Mouse (Mus musculus) B cell, adult 62 days (primary cell): ENCODE results near the gene Pacs1. TPM values are rescaled to one million over a fixed set of nuclear protein-coding genes. Genes with fewer than 3 reads are reported as not detected.

Experiments used
- total RNA-seq: library from RNA; stranded (reverse); gene quantifications from 4 replicates; pipeline ENCODE4 v1.2.4, GENCODE M21; 2023

The Pacs1 gene
- total RNA-seq = 72.0 to 82.2 TPM (median 75.3 TPM) in 4 replicates

DNA sequence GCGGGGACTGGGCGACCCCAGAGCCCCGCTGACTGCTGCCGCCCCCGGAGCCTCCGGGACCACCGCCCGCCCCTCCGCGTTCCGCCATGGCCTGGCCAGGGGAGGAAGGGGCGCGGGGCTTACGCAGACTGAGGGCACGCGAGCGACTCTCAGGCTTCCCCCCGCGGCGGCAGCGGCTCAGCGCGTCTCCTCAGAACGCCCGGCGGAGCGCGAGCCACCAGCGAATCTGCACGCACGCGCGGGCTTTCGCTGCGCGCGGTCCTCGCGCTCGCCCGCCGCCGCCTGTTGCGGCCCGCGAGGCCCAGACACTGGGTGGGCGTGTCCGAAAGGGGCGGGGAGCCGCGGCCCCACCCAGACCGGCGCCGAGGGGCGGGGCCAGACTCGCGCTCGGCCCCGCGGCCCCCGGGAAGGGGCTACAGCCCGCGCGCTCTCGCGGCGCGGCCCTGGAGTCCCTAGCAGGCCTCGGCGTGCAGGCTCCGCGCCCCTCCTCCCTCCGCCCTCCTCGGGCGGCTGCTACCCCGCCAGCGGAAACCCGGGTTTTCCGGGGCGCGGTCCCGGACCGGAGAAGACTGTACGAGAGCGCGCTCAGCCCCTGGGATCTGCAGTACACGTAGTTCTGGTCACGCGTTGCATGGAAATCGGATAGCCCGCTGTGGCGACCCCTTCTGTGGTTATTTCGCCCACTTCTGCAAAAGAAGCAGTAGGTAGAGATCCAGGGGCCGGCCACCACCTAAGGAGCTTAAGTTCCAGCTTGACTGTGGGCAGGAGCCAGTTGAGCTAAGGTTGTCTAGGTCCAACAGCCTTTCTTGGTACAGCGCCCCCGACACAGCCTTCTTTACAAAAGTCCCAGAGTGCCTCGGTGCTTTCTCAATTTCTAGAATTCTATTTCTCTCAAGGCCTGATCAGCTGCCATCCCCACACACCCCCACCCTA is at the start of gene Pacs1:
Gene Pacs1 (minus strand): TSS at position 319 of the 933 bp plus-strand sequence.

GRCm38 (mm10) chr19:5297903-5298800 is 25.2 kb upstream of the Pacs1 start, which contains the start of gene Gal3st3:
Gene Gal3st3 (plus strand): TSS chr19:5298331.

DNA sequence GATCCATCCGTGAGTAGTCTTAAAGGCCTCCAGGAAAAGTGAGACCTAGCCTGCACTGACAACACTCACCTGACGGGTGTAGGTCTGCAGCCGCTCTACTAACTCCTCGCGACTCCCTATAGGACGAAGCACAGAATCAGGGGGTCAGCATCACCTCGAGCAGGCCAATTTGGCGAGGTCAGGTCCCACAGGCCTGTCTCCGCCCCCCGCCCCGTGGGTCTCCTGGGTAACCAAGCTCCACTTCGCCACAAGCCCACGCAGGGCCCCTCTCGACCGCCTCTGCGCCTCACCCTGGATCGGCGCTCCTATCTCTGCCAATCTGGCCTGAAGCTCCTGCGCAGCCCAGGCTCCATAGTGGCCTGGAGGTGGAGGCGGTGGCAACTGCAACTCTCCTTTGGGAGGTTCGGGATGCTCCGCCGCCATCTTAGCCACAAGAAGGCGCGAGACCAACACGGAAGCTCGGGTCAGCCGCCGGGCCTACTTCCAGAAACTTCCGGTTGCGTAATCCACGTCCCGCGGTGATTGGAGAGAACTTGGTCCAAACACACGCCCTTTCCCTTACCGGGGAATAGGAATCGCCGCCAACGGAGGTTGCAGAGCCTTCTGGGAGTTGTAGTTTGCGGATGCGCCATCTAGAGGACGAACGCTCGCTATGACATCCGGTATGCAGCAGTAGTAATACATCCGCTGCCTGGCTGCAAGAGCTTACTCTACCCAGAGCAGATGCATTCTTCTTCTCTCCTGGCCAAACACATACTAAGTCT is 22.2 kb upstream of the Pacs1 start, which contains the start of gene Sf3b2:
Gene Sf3b2 (minus strand): TSS at position 484 of the 764 bp plus-strand sequence.

DNA sequence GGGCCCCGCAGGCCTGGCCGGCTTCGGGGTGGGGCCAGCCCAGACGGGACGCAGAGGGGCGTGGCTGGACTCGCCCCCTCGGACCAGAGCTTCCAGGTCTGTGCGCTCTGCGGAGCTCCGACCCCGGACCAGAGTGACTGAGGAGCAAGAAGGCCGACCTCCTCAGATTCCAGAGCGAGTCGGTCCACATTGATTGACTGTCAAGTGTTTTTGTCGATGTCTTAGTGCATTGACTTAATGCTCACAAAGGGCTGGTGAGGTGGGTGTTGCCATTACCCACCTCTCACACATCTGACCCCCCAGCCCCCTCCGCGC is 154.6 kb downstream of the Pacs1 start, which contains the start of gene Klc2:
Gene Klc2 (minus strand): TSS at position 177 of the 315 bp plus-strand sequence.

DNA sequence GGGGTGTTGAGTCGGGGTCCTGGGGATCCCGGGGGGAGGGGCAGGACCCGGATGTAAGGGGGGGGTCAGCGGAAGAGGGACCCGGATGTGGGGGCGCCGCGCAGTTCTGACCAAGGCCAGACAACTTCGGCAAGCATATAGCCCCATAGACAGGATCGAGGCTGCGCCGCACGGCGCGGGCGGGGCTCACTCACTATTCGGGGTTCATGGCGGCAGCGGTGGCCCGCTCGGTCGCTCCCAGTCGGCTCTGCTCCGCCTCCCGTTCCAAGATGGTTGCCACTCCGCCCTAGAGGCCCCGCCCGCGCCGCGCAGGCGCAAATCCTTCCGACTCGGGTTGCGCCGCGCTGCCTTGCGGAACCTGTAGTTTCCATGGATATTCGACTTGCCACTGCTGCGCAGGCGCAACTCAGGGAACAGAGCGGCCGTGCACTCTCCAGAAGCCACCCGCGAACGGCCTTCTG is 166.2 kb downstream of the Pacs1 start, which contains the start of gene Rab1b:
Gene Rab1b (minus strand): TSS at position 342 of the 461 bp plus-strand sequence.

DNA sequence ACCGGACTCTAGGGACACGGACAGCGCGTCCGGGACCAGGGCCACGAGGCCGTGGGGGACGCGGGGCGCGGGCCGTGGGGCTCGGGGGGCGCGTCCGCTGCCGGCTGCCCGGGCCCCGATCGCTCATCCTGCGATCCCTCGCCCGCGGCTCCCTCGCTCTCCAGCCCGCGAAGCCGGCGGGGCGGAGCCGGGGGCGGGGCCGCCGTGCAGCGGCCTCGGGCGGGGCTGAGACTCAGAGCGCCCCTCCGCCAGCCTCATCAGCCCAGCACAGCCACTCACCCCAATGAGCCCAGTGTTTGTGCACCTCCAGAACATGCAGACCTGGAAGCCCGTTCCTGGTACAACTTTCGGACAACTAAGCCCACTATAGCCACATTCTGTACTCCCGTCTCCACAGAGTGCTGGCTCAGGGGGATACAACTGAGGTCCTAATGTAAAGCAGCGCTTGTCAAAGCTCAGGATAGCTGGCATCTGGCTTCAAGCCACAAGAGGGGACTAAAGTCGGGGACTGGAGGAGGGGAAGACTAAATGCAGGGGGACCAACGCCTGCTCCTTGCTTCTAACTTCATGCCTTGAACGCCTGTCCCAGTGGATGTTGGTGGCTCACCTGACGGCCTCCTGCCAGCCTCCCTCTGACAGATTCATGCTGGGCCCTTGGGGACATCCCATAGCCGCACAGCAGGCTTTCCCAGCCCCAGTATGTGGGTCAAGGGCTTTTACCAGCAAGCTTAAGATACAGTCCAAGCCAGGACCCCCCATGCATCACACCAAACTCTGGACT is 174.4 kb downstream of the Pacs1 start, which contains the start of gene Cnih2:
Gene Cnih2 (minus strand): TSS at position 159 of the 781 bp plus-strand sequence.

DNA sequence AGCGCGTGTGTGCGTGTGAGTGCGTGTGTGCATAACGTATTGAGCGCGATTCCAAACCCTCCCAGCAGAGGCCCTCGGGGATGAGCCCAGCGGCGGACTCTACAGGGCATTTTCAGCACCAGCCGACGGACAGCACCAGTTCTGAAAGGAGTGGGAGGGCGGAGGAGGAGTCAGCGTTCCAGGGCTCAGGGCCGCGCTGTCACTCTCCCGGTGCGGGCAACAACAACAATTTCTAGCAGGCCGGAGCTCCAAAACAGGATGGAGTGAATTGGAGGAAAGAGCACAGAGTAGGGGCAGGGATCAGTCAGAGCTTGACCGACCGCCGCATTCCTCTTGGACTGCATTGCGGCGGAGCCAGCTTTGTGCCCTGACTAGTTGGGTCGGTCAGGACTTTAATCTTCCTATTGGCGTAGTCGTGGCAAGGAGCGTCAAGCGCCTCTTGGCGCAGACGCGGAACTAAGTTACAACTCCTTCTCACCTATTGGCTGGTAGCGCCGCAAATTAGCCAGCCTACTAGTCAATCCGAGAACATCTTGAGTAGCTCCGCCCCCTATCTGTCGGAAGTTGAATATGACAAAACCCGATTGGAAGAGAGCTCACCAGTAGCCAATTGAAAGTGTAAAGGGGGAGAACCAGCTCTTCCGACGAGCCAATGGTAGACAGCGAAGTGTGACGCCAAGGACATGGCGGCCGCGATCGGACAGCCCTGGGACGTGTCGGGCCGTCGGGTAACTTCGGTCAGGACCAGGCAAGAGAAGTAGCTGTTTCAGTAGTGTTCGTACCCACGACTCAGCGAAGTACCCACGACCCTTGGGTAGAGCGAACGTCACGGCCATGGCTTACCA is 184.8 kb downstream of the Pacs1 start, which contains the start of gene Yif1a:
Gene Yif1a (plus strand): TSS at position 655 of the 845 bp plus-strand sequence.

GRCm38 (mm10) chr19:5085145-5085863 is 187.6 kb downstream of the Pacs1 start, which contains the start of gene Tmem151a:
Gene Tmem151a (minus strand): TSS chr19:5085531.

Other genes with a start within 250 kb of the Pacs1 start
- 2.2 to 7.1 TPM (median 4.2 TPM) in 4 replicates for gene Slc29a2, start 249.3 kb downstream of the Pacs1 start, total RNA-seq
- gene B4gat1, start 234.3 kb downstream of the Pacs1 start, total RNA-seq = 2.3 to 4.9 TPM (median 3.2 TPM) in 4 replicates
- 0.37 to 2.7 TPM (median 1.3 TPM) in 4 replicates for gene AC124502.3, start 234.2 kb downstream of the Pacs1 start, total RNA-seq
- 59.2 to 73.9 TPM (median 68.5 TPM) in 4 replicates for gene Brms1, start 231.8 kb downstream of the Pacs1 start, total RNA-seq
- 3.0 to 3.9 TPM (median 3.3 TPM) in 4 replicates for gene Rin1, start 222.6 kb downstream of the Pacs1 start, total RNA-seq
- not detected in 4 replicates for gene Cd248, start 205.0 kb downstream of the Pacs1 start, total RNA-seq
- gene Tmem151a, start 187.6 kb downstream of the Pacs1 start, total RNA-seq = 0.15 to 2.9 TPM (median 0.31 TPM) in 3 of 4 replicates, not detected in the other
- 31.0 to 32.1 TPM (median 31.7 TPM) in 4 replicates for gene Yif1a, start 184.6 kb downstream of the Pacs1 start, total RNA-seq
- 0.86 to 1.6 TPM (median 1.3 TPM) in 4 replicates for gene Cnih2, start 174.6 kb downstream of the Pacs1 start, total RNA-seq
- 96.5 to 104 TPM (median 103 TPM) in 4 replicates for gene Rab1b, start 166.0 kb downstream of the Pacs1 start, total RNA-seq
- gene Klc2, start 154.6 kb downstream of the Pacs1 start, total RNA-seq = 34.4 to 45.7 TPM (median 38.8 TPM) in 4 replicates
- 307 to 329 TPM (median 311 TPM) in 4 replicates for gene Sf3b2, start 22.3 kb upstream of the Pacs1 start, total RNA-seq
- gene Gal3st3, start 25.2 kb upstream of the Pacs1 start, total RNA-seq = not detected in 4 replicates
- gene Catsper1, start 62.6 kb upstream of the Pacs1 start, total RNA-seq = not detected in 4 replicates
- gene Cst6, start 76.5 kb upstream of the Pacs1 start, total RNA-seq = 1.1 TPM in 1 of 4 replicates, not detected in the others
- gene Eif1ad, start 93.6 kb upstream of the Pacs1 start, total RNA-seq = 34.9 to 38.5 TPM (median 36.1 TPM) in 4 replicates
- gene Banf1, start 94.0 kb upstream of the Pacs1 start, total RNA-seq = 88.3 to 99.9 TPM (median 93.3 TPM) in 4 replicates
- gene Sart1, start 115.6 kb upstream of the Pacs1 start, total RNA-seq = 164 to 192 TPM (median 190 TPM) in 4 replicates
- gene Tsga10ip, start 129.4 kb upstream of the Pacs1 start, total RNA-seq = not detected in 4 replicates
- gene Drap1, start 151.9 kb upstream of the Pacs1 start, total RNA-seq = 152 to 183 TPM (median 166 TPM) in 4 replicates
- gene AI837181, start 152.0 kb upstream of the Pacs1 start, total RNA-seq = 48.5 to 56.8 TPM (median 51.1 TPM) in 4 replicates
- gene Fosl1, start 174.4 kb upstream of the Pacs1 start, total RNA-seq = 0.41 to 2.4 TPM (median 1.2 TPM) in 4 replicates
- 2.5 to 3.4 TPM (median 2.8 TPM) in 4 replicates for gene Ccdc85b, start 184.8 kb upstream of the Pacs1 start, total RNA-seq
- gene Fibp, start 187.5 kb upstream of the Pacs1 start, total RNA-seq = 71.4 to 110 TPM (median 105 TPM) in 4 replicates
- 0.92 to 2.5 TPM (median 1.4 TPM) in 4 replicates for gene Ctsw, start 195.4 kb upstream of the Pacs1 start, total RNA-seq
- gene Efemp2, start 200.8 kb upstream of the Pacs1 start, total RNA-seq = not detected in 4 replicates
- gene Mus81, start 215.3 kb upstream of the Pacs1 start, total RNA-seq = 29.5 to 38.4 TPM (median 36.3 TPM) in 4 replicates
- gene Cfl1, start 217.3 kb upstream of the Pacs1 start, total RNA-seq = 1,244 to 1,311 TPM (median 1,302 TPM) in 4 replicates
- gene 1700020D05Rik, start 230.7 kb upstream of the Pacs1 start, total RNA-seq = 1.6 to 3.8 TPM (median 2.1 TPM) in 4 replicates
- 9.1 to 11.3 TPM (median 9.6 TPM) in 4 replicates for gene Snx32, start 237.4 kb upstream of the Pacs1 start, total RNA-seq